Mouse (Mus musculus) liver, postnatal 0 days (tissue): ENCODE data around the gene Arpc3. TPM values are rescaled to one million over a fixed set of nuclear protein-coding genes. Genes with fewer than 3 reads are reported as not detected.
A peak's percentile ranks its signal among the peaks of the same experiment; 100 is the strongest.

Source experiments
- ATAC-seq: fragments of 200-750 bp; cut with Nextera tagmentation; 2 replicates; pipeline ENCODE4 v1.8.0; 2017; ENCODE audit warnings: mild to moderate bottlenecking, moderate library complexity
- DNase-seq: peaks from one replicate; pipeline ENCODE4 v3.0.0-alpha.2; 2016
- H3K27ac ChIP-seq: fragments of 300-500 bp; sonication (generic); 2 replicates; pipeline ENCODE4 v1.5.1; 2014; ENCODE audit warnings: antibody characterized with exemption, moderate library complexity, mild to moderate bottlenecking, low read depth
- H3K27me3 ChIP-seq: fragments of 300-500 bp; sonication (generic); 2 replicates; pipeline ENCODE4 v1.6.1; 2014; ENCODE audit warnings: low read length, control low read depth, mixed read lengths; ENCODE audit not compliant: insufficient read depth
- H3K36me3 ChIP-seq: fragments of 300-500 bp; sonication (generic); replicated peaks from 2 replicates; pipeline ENCODE4 v1.6.1; 2014; ENCODE audit warnings: mild to moderate bottlenecking, control low read depth, low read length, moderate library complexity, mixed read lengths; ENCODE audit not compliant: insufficient read depth
- H3K4me1 ChIP-seq: fragments of 300-500 bp; sonication (generic); 2 replicates; pipeline ENCODE4 v1.6.1; 2014; ENCODE audit warnings: antibody characterized with exemption, mild to moderate bottlenecking, control low read depth; ENCODE audit not compliant: insufficient read depth
- H3K4me2 ChIP-seq: fragments of 300-500 bp; sonication (generic); 2 replicates; pipeline ENCODE4 v1.6.1; 2014; ENCODE audit warnings: low read depth, mild to moderate bottlenecking, low read length, moderate library complexity, mixed read lengths
- H3K4me3 ChIP-seq: fragments of 300-500 bp; sonication (generic); 2 replicates; pipeline ENCODE4 v1.5.1; 2014; ENCODE audit warnings: low read depth, low read length
- H3K9ac ChIP-seq: fragments of 300-500 bp; sonication (generic); replicated peaks from 2 replicates; pipeline ENCODE4 v1.6.1; 2014; ENCODE audit warnings: mild to moderate bottlenecking, moderate library complexity
- H3K9me3 ChIP-seq: fragments of 300-500 bp; sonication (generic); 2 replicates; pipeline ENCODE4 v1.6.1; 2016; ENCODE audit warnings: mild to moderate bottlenecking, control low read depth, low read length, mixed read lengths
- CTCF ChIP-seq: sonication (generic); IDR thresholded peaks from 2 replicates; pipeline ENCODE4 v1.5.1; 2016; ENCODE audit warnings: antibody characterized with exemption, low read depth
- EP300 ChIP-seq: IDR thresholded peaks from 2 replicates; pipeline ENCODE4 v1.6.1; 2016; ENCODE audit warnings: antibody characterized with exemption, low read depth, mild to moderate bottlenecking
- WGBS: fragments of 180-500 bp; shearing (Covaris S2); extraction: QIAGEN DNeasy Blood & Tissue Kit; methylation state at CpG from one replicate; pipeline ENCODE4 v1.1.7; 2014; ENCODE audit not compliant: insufficient replicate concordance; 5-methylcytosine and 5-hydroxymethylcytosine counted together
- polyA plus RNA-seq: library from polyadenylated mRNA; unstranded; fragments of >200 nt; fragmentation: Nextera tagmentation; extraction: Ambion mirVana; gene quantifications from 2 replicates; pipeline ENCODE4 v1.2.1, GENCODE M21; 2015

The Arpc3 gene
- polyA plus RNA-seq, 1 experiment from 2014 or later = 79.7 TPM

DNA sequence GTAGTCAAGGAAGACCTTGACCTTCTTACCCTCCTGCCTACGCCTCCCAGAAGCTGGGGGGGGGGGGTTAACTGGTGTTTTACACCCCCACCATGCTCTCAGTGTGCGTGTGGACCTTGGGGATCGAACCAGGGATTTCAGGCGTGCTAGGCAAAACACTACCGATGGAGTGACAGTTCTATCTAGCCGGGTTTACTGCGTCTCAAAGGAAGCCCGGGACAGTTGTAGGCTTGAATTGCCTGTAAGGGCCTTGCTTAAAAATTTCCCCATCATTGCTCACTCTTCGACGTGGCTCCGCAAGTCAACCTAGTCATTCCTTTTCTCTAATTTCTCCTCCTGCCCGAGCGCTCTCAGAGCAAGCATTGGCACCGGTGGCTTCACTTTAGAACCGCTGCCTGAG, 31.4 kb downstream of the Arpc3 start:
- DNase-seq = no peak

GRCm38 (mm10) chr5:122425550-122425949, 33.9 kb downstream of the Arpc3 start:
- H3K27me3 ChIP-seq = no peaks in the 10 kb centered on the region
- no peak overlapping the region for H3K4me2 ChIP-seq
- DNase-seq (no peak), ATAC-seq (no peak)
- H3K27ac ChIP-seq = no peak overlapping the region
- TF ChIP-seq CTCF (no peak), EP300 (no peak)
- H3K9ac ChIP-seq = no peak overlapping the region
- peaks cover 8% of the 10 kb centered on the region for H3K4me1 ChIP-seq
- H3K4me3 ChIP-seq = no peak overlapping the region
- WGBS = 84% methylated on average over 2 of the region's 2 CpGs
- H3K36me3 ChIP-seq = peaks cover 25% of the 10 kb centered on the region
- H3K9me3 ChIP-seq = no peaks in the 10 kb centered on the region

More for the DNA sequence above, 31.4 kb downstream of the Arpc3 start:
- no peaks in the 10 kb centered on the region for H3K27me3 ChIP-seq
- peak overlapping the region; percentile 81 for H3K4me2 ChIP-seq
- peak overlapping the region; percentile 80 for H3K4me3 ChIP-seq
- peaks cover 3% of the 10 kb centered on the region for H3K36me3 ChIP-seq
- H3K9me3 ChIP-seq = no peaks in the 10 kb centered on the region
- ATAC-seq = no peak
- peak overlapping the region; percentile 86 for H3K9ac ChIP-seq
- peaks cover 8% of the 10 kb centered on the region for H3K4me1 ChIP-seq
- TF ChIP-seq EP300 (no peak), CTCF (no peak)
- 21% methylated on average over 15 of the region's 15 CpGs for WGBS
- H3K27ac ChIP-seq = peak overlapping the region; percentile 77

DNA sequence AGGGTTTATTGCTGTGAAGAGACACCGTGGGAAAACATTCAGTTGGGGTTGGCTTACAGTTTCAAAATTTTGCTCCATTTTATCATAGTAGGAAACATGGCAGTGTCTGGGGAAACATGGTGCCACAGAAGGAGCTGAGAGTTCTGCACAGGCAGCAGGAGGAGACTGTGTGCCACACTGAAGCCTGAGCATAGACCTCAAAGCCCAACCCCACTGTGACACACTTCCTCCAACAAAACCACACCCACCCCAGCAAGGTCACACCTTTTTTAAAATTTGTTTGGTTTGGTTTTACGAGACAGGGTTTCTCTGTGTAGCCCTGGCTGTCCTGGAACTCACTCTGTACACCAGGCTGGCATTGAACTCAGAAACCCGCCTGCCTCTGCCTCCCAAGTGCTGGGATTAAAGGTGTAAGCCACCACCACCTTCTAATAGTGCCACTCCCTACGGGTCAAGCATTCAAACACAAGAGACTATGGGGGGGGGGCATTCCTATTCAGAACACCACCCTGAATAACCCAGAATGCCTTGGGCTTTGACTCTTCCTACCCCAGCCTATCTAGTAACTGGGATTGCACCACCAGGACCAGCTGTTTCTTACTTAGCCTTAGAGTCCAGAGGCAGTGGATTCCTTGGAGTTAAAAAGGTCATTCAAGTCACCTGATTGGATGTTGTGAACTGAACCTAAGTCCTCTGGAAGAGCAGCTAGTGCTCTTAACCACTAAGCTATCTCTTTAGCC, 38.5 kb downstream of the Arpc3 start:
- no peak for ATAC-seq
- H3K4me2 ChIP-seq = no peak overlapping the region
- peaks cover 64% of the 10 kb centered on the region for H3K36me3 ChIP-seq
- no peak overlapping the region for H3K4me3 ChIP-seq
- 82% methylated on average over 4 of the region's 4 CpGs for WGBS
- DNase-seq = no peak
- H3K27ac ChIP-seq = no peak overlapping the region
- H3K9ac ChIP-seq = no peak overlapping the region
- TF ChIP-seq CTCF (no peak), EP300 (no peak)
- H3K4me1 ChIP-seq = no peaks in the 10 kb centered on the region
- H3K27me3 ChIP-seq = no peaks in the 10 kb centered on the region
- no peaks in the 10 kb centered on the region for H3K9me3 ChIP-seq

GRCm38 (mm10) chr5:122431221-122431620, 39.5 kb downstream of the Arpc3 start:
- Histone ChIP-seq H3K4me3 (no peak overlapping the region), H3K9ac (no peak overlapping the region), H3K9me3 (no peaks in the 10 kb centered on the region), H3K4me2 (no peak overlapping the region), H3K4me1 (no peaks in the 10 kb centered on the region), H3K27me3 (no peaks in the 10 kb centered on the region), H3K27ac (no peak overlapping the region), H3K36me3 (peaks cover 73% of the 10 kb centered on the region)
- TF ChIP-seq EP300 (no peak), CTCF (no peak)
- WGBS = 92% methylated on average over 8 of the region's 8 CpGs
- DNase-seq (no peak), ATAC-seq (no peak)

- no peak for DNase-seq
- Histone ChIP-seq H3K4me2 (no peak overlapping the region), H3K27ac (no peak overlapping the region), H3K4me3 (no peak overlapping the region), H3K9me3 (no peaks in the 10 kb centered on the region), H3K4me1 (no peaks in the 10 kb centered on the region), H3K27me3 (no peaks in the 10 kb centered on the region), H3K36me3 (peaks cover 87% of the 10 kb centered on the region), H3K9ac (no peak overlapping the region)
- 81% methylated on average over 4 of the region's 4 CpGs for WGBS
- TF ChIP-seq EP300 (no peak), CTCF (peak; percentile 39; the same call in 1 of the 2 replicates)
- no peak for ATAC-seq
Observed at GRCm38 (mm10) chr5:122434541-122434940, 42.9 kb downstream of the Arpc3 start.

GRCm38 (mm10) chr5:122439400-122440094, 47.9 kb downstream of the Arpc3 start:
- Histone ChIP-seq H3K27ac (peak overlapping the region; percentile 45; the same call in 1 of the 2 replicates), H3K36me3 (peaks cover 92% of the 10 kb centered on the region)
- DNase-seq = no peak

More at GRCm38 (mm10) chr5:122439400-122440094, 47.9 kb downstream of the Arpc3 start:
- H3K4me3 ChIP-seq = no peak overlapping the region
- no peak for ATAC-seq
- no peak overlapping the region for H3K9ac ChIP-seq
- H3K4me1 ChIP-seq = no peaks in the 10 kb centered on the region
- WGBS = 84% methylated on average over 19 of the region's 19 CpGs
- no peak overlapping the region for H3K4me2 ChIP-seq
- no peaks in the 10 kb centered on the region for H3K27me3 ChIP-seq
- no peaks in the 10 kb centered on the region for H3K9me3 ChIP-seq
- TF ChIP-seq EP300 (no peak), CTCF (no peak)
